Mouse (Mus musculus): Measurements from ENCODE around the gene Galp. TPM values are rescaled to one million over a fixed set of nuclear protein-coding genes. Genes with fewer than 3 reads are reported as not detected.
A peak's percentile ranks its signal among the peaks of the same experiment; 100 is the strongest.
"Not testable (repeated sequence)": the region's sequence is repeated elsewhere in the genome, so short reads cannot be mapped to it uniquely, and the experiment has no call there.

The Galp gene
- polyA plus RNA-seq, 1 experiment from 2014 or later = not detected

DNA sequence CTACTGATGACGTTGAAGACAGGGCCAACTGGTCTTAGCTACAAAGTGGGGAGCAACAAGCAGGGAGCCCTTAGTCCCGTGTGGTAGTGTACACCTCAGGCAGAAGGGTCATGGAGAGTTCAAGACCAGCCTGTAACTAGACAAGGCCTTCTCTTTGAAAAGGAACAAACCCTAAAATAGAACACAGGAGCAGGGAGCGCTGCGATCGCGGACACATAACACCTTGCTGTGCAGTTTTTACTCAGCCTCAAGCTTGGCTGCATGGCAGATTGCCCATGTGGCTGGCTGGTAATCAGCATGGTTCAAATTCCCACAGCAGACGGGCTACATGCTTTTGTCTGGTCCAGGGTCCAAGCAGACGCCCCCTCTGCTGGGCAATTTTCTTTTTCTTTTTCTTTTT is 12.4 kb upstream of the Galp start:
- Histone ChIP-seq H3K27me3 (ENCODE audit: poor library complexity, severe bottlenecking) (peaks cover 14% of the 10 kb centered on the region), H3K4me1 (0 out of 2 replicates have a peak, but pooled peaks cover 4% of the 10 kb centered on the region), H3K27ac (no peak overlapping the region), H3K36me3 (replicated peaks) (peaks cover 92% of the 10 kb centered on the region), H3K9me3 (0 out of 2 replicates have a peak, but pooled peaks cover 10% of the 10 kb centered on the region), H3K4me3 (no peak overlapping the region)
- 97% methylated on average over 8 of the region's 8 CpGs for WGBS
- no peak for DNase-seq (ENCODE audit: extremely low spot score, low spot score)

- Histone ChIP-seq H3K4me3 (no peak overlapping the region), H3K4me1 (0 out of 2 replicates have a peak, but pooled peaks cover 6% of the 10 kb centered on the region), H3K27me3 (ENCODE audit: poor library complexity, severe bottlenecking) (peaks cover 22% of the 10 kb centered on the region), H3K9me3 (0 out of 2 replicates have a peak, but pooled peaks cover 13% of the 10 kb centered on the region), H3K27ac (no peak overlapping the region), H3K36me3 (replicated peaks) (peaks cover 94% of the 10 kb centered on the region)
- 81% methylated on average over 1 of the region's 1 CpGs for WGBS
- DNase-seq (ENCODE audit: extremely low spot score, low spot score) = no peak
These were observed 11.5 kb upstream of the Galp start for GRCm38 (mm10) chr7:6185391-6185790.

DNA sequence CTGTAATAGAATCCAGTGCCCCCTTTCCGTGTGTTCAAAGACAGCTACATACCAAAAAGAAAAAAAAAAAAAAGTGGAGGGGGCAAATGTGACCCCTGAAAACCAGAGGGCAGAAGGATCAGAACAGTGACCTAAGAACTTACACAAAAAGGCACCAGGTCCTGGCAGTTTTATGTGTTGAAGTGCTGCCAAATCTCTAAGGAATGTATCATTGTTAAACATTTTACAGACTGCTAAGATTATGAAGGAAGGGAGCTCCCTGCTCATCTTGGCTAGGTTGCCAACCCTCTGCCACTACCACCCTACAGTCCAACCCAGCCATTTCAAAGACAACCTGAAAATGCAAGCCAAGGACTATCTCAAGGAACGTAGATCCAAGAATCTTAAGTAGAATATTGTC is 10.7 kb upstream of the Galp start:
- 0 out of 2 replicates have a peak, but pooled peaks cover 6% of the 10 kb centered on the region for H3K4me1 ChIP-seq
- H3K27me3 ChIP-seq (ENCODE audit: poor library complexity, severe bottlenecking) = peaks cover 22% of the 10 kb centered on the region
- WGBS = 98% methylated on average over 2 of the region's 2 CpGs
- H3K4me3 ChIP-seq = no peak overlapping the region
- H3K36me3 ChIP-seq (replicated peaks) = peaks cover 89% of the 10 kb centered on the region
- H3K27ac ChIP-seq = no peak overlapping the region
- no peak for DNase-seq (ENCODE audit: extremely low spot score, low spot score)
- H3K9me3 ChIP-seq = 0 out of 2 replicates have a peak, but pooled peaks cover 10% of the 10 kb centered on the region

- Histone ChIP-seq H3K27ac (no peak overlapping the region), H3K4me3 (no peak overlapping the region), H3K9me3 (0 out of 2 replicates have a peak, but pooled peaks cover 10% of the 10 kb centered on the region), H3K27me3 (ENCODE audit: poor library complexity, severe bottlenecking) (peaks cover 22% of the 10 kb centered on the region), H3K4me1 (0 out of 2 replicates have a peak, but pooled peaks cover 6% of the 10 kb centered on the region), H3K36me3 (replicated peaks) (peaks cover 86% of the 10 kb centered on the region)
- no peak for DNase-seq (ENCODE audit: extremely low spot score, low spot score)
- WGBS = 84% methylated on average over 2 of the region's 2 CpGs
These were observed 10.1 kb upstream of the Galp start for GRCm38 (mm10) chr7:6186756-6187155.

DNA sequence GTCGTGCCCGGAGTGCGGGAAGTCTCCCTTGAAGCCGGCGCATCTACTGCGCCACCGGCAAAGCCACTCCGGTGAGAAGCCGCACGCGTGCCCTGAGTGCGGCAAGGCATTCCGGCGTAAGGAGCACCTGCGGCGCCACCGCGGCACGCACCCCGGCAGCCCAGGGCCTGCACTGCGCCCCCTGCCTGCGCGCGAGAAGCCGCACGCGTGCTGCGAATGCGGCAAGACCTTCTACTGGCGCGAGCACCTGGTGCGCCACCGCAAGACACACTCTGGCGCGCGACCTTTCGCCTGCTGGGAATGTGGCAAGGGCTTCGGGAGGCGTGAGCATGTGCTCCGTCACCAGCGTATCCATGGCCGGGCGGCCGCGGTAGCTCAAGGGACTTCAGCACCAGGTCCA is 7.3 kb upstream of the Galp start:
- Histone ChIP-seq H3K9me3 (0 out of 2 replicates have a peak, but pooled peaks cover 10% of the 10 kb centered on the region), H3K4me3 (no peak overlapping the region; the same call in 1 of the 2 replicates), H3K4me1 (0 out of 2 replicates have a peak, but pooled peaks cover 6% of the 10 kb centered on the region), H3K36me3 (replicated peaks) (peaks cover 60% of the 10 kb centered on the region), H3K27ac (no peak overlapping the region), H3K27me3 (ENCODE audit: poor library complexity, severe bottlenecking) (peaks cover 22% of the 10 kb centered on the region)
- DNase-seq (ENCODE audit: extremely low spot score, low spot score) = no peak
- WGBS = 27% methylated on average over 45 of the region's 45 CpGs

DNA sequence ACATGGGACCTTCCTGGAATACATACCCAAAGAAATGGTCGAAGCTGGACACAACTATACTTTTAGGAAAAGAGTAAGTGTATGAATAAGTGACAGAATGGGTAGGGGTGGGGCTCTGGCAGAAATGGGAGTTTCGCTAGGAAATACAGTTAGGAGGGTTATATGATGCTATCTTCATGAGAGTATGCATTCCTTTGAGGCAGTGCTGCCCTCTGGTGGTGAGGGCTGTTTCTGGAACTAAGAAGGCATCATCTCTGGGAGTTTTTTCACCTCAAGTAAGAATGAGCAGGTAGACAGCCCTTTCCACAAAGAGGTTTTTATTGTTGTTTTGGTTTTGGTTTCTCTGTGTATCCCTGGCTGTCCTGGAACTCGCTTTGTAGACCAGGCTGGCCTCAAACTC is 5.5 kb upstream of the Galp start:
- H3K36me3 ChIP-seq (replicated peaks) = peaks cover 43% of the 10 kb centered on the region
- H3K27ac ChIP-seq = no peak overlapping the region
- H3K4me1 ChIP-seq = 0 out of 2 replicates have a peak, but pooled peaks cover 6% of the 10 kb centered on the region
- DNase-seq (ENCODE audit: extremely low spot score, low spot score) = peak; percentile 42
- H3K27me3 ChIP-seq (ENCODE audit: poor library complexity, severe bottlenecking) = peaks cover 22% of the 10 kb centered on the region
- 0 out of 2 replicates have a peak, but pooled peaks cover 10% of the 10 kb centered on the region for H3K9me3 ChIP-seq
- H3K4me3 ChIP-seq = no peak overlapping the region
- WGBS = 36% methylated on average over 3 of the region's 3 CpGs

DNA sequence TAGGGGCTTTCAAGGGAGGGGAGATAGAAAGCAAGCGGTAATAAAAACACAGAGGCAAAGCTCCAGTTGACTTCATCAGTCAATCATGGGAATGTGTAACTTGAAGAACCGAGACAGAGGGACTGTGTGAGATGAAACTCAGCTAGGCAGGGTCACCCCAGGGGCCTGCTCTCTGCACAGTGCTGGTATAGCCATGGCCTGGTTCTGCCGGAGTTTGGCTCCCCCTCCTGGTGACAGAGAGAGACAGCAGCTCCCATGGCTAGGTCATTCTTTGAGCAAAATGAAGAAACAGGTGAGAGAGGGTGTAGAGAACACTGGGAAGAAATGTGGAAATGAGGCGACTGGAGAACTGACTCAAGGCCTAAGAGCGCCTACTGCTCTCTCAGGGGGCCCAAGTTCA is 2.8 kb upstream of the Galp start:
- peak; percentile 49 for DNase-seq (ENCODE audit: extremely low spot score, low spot score)
- 0 out of 2 replicates have a peak, but pooled peaks cover 6% of the 10 kb centered on the region for H3K4me1 ChIP-seq
- H3K27me3 ChIP-seq (ENCODE audit: poor library complexity, severe bottlenecking) = peaks cover 12% of the 10 kb centered on the region
- 21% methylated on average over 5 of the region's 5 CpGs for WGBS
- peaks cover 16% of the 10 kb centered on the region for H3K36me3 ChIP-seq (replicated peaks)
- no peak overlapping the region for H3K4me3 ChIP-seq
- no peak overlapping the region for H3K27ac ChIP-seq
- H3K9me3 ChIP-seq = peaks cover 11% of the 10 kb centered on the region; the same call in 1 of the 2 replicates

DNA sequence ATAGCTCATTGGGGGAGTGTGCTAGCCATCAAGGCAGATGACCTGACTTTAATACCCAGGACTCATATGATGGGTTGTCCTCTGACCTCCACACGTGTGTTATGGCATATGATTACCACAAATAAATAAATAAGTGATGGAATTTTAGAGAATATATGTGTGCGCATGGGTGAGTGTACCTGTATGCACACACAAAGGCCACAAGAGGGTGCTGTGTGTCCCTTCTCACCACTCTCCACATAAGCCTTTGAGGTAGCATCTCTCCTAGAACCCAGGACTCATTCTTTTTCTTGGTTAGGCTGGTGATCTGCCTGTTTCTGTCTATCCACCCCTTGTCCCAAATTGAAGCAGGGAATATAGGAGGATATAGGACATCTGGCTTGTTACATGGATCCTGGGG is 1.1 kb upstream of the Galp start:
- no peak overlapping the region for H3K27ac ChIP-seq
- no peaks in the 10 kb centered on the region for H3K36me3 ChIP-seq (replicated peaks)
- DNase-seq (ENCODE audit: extremely low spot score, low spot score) = no peak
- no peak overlapping the region for H3K4me3 ChIP-seq
- no peaks in the 10 kb centered on the region for H3K4me1 ChIP-seq
- peaks cover 16% of the 10 kb centered on the region; the same call in 1 of the 2 replicates for H3K9me3 ChIP-seq
- no peaks in the 10 kb centered on the region for H3K27me3 ChIP-seq (ENCODE audit: poor library complexity, severe bottlenecking)
- 49% methylated on average over 2 of the region's 2 CpGs for WGBS

DNA sequence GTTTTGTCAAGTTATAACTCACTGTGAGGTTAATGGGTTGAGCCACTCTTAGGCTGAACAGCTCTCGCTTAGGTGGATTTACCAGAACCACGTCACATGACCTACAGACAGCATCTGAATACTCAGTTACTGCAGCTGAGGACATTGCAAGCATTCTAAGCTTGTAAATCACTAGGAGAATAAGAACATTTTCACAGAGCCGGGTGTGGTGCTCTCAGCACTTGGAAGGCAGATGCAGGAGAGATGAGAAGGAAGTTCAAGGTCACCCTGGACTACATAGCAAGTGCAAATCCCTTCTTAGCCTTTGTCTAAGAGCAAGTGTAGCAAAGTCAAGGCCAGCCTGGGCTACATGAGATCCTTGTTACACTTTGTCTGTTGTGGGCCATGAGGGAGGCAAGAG is 7.3 kb downstream of the Galp start:
- DNase-seq (ENCODE audit: extremely low spot score, low spot score) = no peak
- 91% methylated on average over 3 of the region's 3 CpGs for WGBS
- no peak overlapping the region for H3K4me3 ChIP-seq
- no peaks in the 10 kb centered on the region for H3K36me3 ChIP-seq (replicated peaks)
- peaks cover 22% of the 10 kb centered on the region; the same call in 1 of the 2 replicates for H3K9me3 ChIP-seq
- no peaks in the 10 kb centered on the region for H3K4me1 ChIP-seq
- H3K27ac ChIP-seq = no peak overlapping the region
- H3K27me3 ChIP-seq (ENCODE audit: poor library complexity, severe bottlenecking) = no peaks in the 10 kb centered on the region

- DNase-seq (ENCODE audit: extremely low spot score, low spot score) = no peak
- H3K4me3 ChIP-seq = no peak overlapping the region
- peaks cover 43% of the 10 kb centered on the region for H3K9me3 ChIP-seq
- 52% methylated on average over 5 of the region's 5 CpGs for WGBS
- no peaks in the 10 kb centered on the region for H3K36me3 ChIP-seq (replicated peaks)
- no peak overlapping the region for H3K27ac ChIP-seq
- H3K4me1 ChIP-seq = no peaks in the 10 kb centered on the region
- H3K27me3 ChIP-seq (ENCODE audit: poor library complexity, severe bottlenecking) = no peaks in the 10 kb centered on the region
These were observed 16.3 kb downstream of the Galp start for GRCm38 (mm10) chr7:6213144-6213543.

GRCm38 (mm10) chr7:6214691-6215090 is 17.8 kb downstream of the Galp start:
- peaks cover 51% of the 10 kb centered on the region for H3K9me3 ChIP-seq

DNA sequence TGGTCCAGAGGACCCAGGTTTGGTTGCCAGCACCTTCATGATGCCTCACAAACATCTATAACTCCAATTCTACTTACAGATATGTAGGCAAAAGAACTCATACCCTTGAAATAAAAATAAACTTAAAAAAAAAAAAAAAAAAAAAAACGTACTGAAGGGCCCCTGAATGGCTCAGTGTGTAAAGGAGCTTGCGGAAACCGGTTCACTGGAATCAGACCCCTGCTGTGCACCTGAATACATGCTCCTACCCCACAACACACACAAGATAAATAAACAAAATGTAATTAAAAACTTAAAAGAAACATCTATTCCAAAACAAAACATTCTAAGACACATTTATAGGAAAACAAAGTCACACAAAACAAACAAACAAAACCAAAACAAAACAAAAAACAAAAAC is 23.3 kb downstream of the Galp start:
- 50% methylated on average over 3 of the region's 3 CpGs for WGBS
- Histone ChIP-seq H3K36me3 (replicated peaks) (no peaks in the 10 kb centered on the region), H3K27me3 (ENCODE audit: poor library complexity, severe bottlenecking) (no peaks in the 10 kb centered on the region), H3K4me1 (no peaks in the 10 kb centered on the region), H3K27ac (no peak overlapping the region), H3K9me3 (peaks cover 45% of the 10 kb centered on the region), H3K4me3 (no peak overlapping the region)
- DNase-seq (ENCODE audit: extremely low spot score, low spot score) = no peak

More at GRCm38 (mm10) chr7:6214691-6215090, 17.8 kb downstream of the Galp start:
- 90% methylated on average over 4 of the region's 4 CpGs for WGBS
- H3K27me3 ChIP-seq (ENCODE audit: poor library complexity, severe bottlenecking); H3K4me1 ChIP-seq; H3K4me3 ChIP-seq; H3K36me3 ChIP-seq (replicated peaks); H3K27ac ChIP-seq; DNase-seq (ENCODE audit: extremely low spot score, low spot score): not testable (repeated sequence)

- no peaks in the 10 kb centered on the region for H3K4me1 ChIP-seq
- H3K27ac ChIP-seq = no peak within 1 kb of the TSS
- no peak within 1 kb of the TSS for H3K4me3 ChIP-seq
- no peak for DNase-seq (ENCODE audit: extremely low spot score, low spot score)
- no peaks in the 10 kb centered on the region for H3K27me3 ChIP-seq (ENCODE audit: poor library complexity, severe bottlenecking)
- 94% methylated on average over 12 of the region's 12 CpGs for WGBS
- no peaks in the 10 kb centered on the region for H3K36me3 ChIP-seq (replicated peaks)
- H3K9me3 ChIP-seq = peaks cover 41% of the 10 kb centered on the region
These were observed 25.1 kb downstream of the Galp start, which contains the start of gene Zscan5b for GRCm38 (mm10) chr7:6221978-6222377. Gene Zscan5b, plus strand, starts transcription at chr7:6222278.
